Mouse (Mus musculus) liver, postnatal 0 days (tissue): ENCODE measurements around the gene Nlrc5. TPM values are rescaled to one million over a fixed set of nuclear protein-coding genes. Genes with fewer than 3 reads are reported as not detected.
A peak's percentile ranks its signal among the peaks of the same experiment; 100 is the strongest.

Experiments used
- ATAC-seq: fragments of 200-750 bp; cut with Nextera tagmentation; 2 replicates; pipeline ENCODE4 v1.8.0; 2017; ENCODE audit warnings: mild to moderate bottlenecking, moderate library complexity
- DNase-seq: peaks from one replicate; pipeline ENCODE4 v3.0.0-alpha.2; 2016
- H3K27ac ChIP-seq: fragments of 300-500 bp; sonication (generic); 2 replicates; pipeline ENCODE4 v1.5.1; 2014; ENCODE audit warnings: antibody characterized with exemption, moderate library complexity, mild to moderate bottlenecking, low read depth
- H3K27me3 ChIP-seq: fragments of 300-500 bp; sonication (generic); 2 replicates; pipeline ENCODE4 v1.6.1; 2014; ENCODE audit warnings: low read length, control low read depth, mixed read lengths; ENCODE audit not compliant: insufficient read depth
- H3K36me3 ChIP-seq: fragments of 300-500 bp; sonication (generic); replicated peaks from 2 replicates; pipeline ENCODE4 v1.6.1; 2014; ENCODE audit warnings: mild to moderate bottlenecking, control low read depth, low read length, moderate library complexity, mixed read lengths; ENCODE audit not compliant: insufficient read depth
- H3K4me1 ChIP-seq: fragments of 300-500 bp; sonication (generic); 2 replicates; pipeline ENCODE4 v1.6.1; 2014; ENCODE audit warnings: antibody characterized with exemption, mild to moderate bottlenecking, control low read depth; ENCODE audit not compliant: insufficient read depth
- H3K4me2 ChIP-seq: fragments of 300-500 bp; sonication (generic); 2 replicates; pipeline ENCODE4 v1.6.1; 2014; ENCODE audit warnings: low read depth, mild to moderate bottlenecking, low read length, moderate library complexity, mixed read lengths
- H3K4me3 ChIP-seq: fragments of 300-500 bp; sonication (generic); 2 replicates; pipeline ENCODE4 v1.5.1; 2014; ENCODE audit warnings: low read depth, low read length
- H3K9ac ChIP-seq: fragments of 300-500 bp; sonication (generic); replicated peaks from 2 replicates; pipeline ENCODE4 v1.6.1; 2014; ENCODE audit warnings: mild to moderate bottlenecking, moderate library complexity
- H3K9me3 ChIP-seq: fragments of 300-500 bp; sonication (generic); 2 replicates; pipeline ENCODE4 v1.6.1; 2016; ENCODE audit warnings: mild to moderate bottlenecking, control low read depth, low read length, mixed read lengths
- CTCF ChIP-seq: sonication (generic); IDR thresholded peaks from 2 replicates; pipeline ENCODE4 v1.5.1; 2016; ENCODE audit warnings: antibody characterized with exemption, low read depth
- EP300 ChIP-seq: IDR thresholded peaks from 2 replicates; pipeline ENCODE4 v1.6.1; 2016; ENCODE audit warnings: antibody characterized with exemption, low read depth, mild to moderate bottlenecking
- WGBS: fragments of 180-500 bp; shearing (Covaris S2); extraction: QIAGEN DNeasy Blood & Tissue Kit; methylation state at CpG from one replicate; pipeline ENCODE4 v1.1.7; 2014; ENCODE audit not compliant: insufficient replicate concordance; 5-methylcytosine and 5-hydroxymethylcytosine counted together
- polyA plus RNA-seq: library from polyadenylated mRNA; unstranded; fragments of >200 nt; fragmentation: Nextera tagmentation; extraction: Ambion mirVana; gene quantifications from 2 replicates; pipeline ENCODE4 v1.2.1, GENCODE M21; 2015

Nlrc5 gene
- polyA plus RNA-seq: 0.82 and 1.3 TPM in 2 replicates

DNA sequence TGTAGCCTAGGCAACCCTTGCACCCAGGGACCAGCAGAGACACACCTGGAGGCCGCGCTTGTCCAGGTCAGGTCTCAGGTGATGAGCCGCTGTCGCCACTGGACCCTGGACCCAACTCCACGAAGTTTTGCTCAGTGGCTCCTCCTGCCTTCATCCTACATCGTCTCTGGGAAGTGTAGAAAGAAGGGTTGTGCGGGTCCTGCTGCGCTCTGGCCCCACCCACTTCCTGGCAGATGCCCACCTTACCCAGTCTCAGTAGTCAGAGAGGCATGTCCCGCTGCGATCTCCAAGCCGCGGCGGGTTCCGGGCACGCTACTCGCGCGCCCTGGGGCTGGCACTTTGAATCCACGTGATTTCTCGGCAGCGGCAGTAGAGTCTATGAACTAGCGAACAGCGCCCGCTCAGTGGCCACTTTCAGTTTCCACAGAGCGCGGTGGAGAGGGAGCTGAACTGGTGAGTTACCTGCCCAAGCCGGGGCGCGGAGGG is at the start of gene Nlrc5:
Gene Nlrc5 (plus strand): TSS at position 376 of the 486 bp plus-strand sequence.
- H3K4me3 ChIP-seq: peak within 1 kb of the TSS; percentile 59
- WGBS: 1% methylated on average over 29 of the region's 29 CpGs
- ATAC-seq (peak; percentile 83), DNase-seq (peak; percentile 78)
- TF ChIP-seq EP300: no peak
- TF ChIP-seq CTCF: peak; percentile 28
- H3K4me2 ChIP-seq: peak within 1 kb of the TSS; percentile 75
- H3K9ac ChIP-seq: peak within 1 kb of the TSS; percentile 62
- no peaks in the 10 kb centered on the region for H3K9me3 ChIP-seq
- no peaks in the 10 kb centered on the region for H3K36me3 ChIP-seq
- H3K27me3 ChIP-seq: no peaks in the 10 kb centered on the region; the same call in 1 of the 2 replicates
- peaks cover 6% of the 10 kb centered on the region; the same call in 1 of the 2 replicates for H3K4me1 ChIP-seq
- no peak within 1 kb of the TSS for H3K27ac ChIP-seq

DNA sequence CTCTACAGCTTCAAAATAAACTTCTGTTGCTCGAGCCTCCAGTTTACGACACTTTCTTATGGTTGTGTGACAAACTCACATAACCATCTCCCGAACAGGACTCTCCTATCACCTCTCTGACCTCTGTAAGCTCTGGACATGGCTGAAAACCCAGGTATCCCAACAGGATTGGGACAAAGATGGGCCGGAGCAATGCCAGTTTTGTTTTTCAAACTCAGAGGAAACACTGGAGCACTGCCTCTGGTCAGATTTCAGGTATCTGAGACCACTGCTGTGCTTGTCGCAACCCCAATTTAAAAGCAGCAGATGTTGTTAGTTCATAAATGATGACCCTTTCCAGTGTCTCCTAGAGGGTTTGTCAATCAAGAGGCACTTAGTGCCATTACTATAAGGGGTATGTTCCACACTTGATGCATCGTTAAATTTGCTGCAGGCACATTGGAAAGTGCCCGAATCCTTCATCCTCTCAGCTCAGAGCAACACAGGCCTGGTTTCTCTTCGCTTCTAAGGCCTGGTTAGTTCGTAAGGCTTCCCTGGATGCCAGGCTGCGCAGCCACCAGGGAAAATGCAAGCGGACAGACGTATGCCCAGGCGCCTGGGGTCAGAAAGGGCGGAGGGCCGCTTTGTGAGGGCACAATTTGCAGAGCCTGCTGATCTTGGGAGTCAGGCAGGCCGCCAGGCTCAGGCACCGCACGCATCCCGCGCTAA is 48.5 kb upstream of the Nlrc5 start:
- TF ChIP-seq EP300: no peak
- TF ChIP-seq CTCF: no peak
- 24% methylated on average over 20 of the region's 20 CpGs for WGBS
- Histone ChIP-seq H3K27me3 (no peaks in the 10 kb centered on the region), H3K36me3 (peaks cover 16% of the 10 kb centered on the region), H3K9me3 (no peaks in the 10 kb centered on the region), H3K4me1 (peaks cover 29% of the 10 kb centered on the region), H3K9ac (peak overlapping the region; percentile 98), H3K4me3 (peak overlapping the region; percentile 91), H3K4me2 (peak overlapping the region; percentile 86), H3K27ac (peak overlapping the region; percentile 99)
- ATAC-seq (peak; percentile 4), DNase-seq (no peak)

DNA sequence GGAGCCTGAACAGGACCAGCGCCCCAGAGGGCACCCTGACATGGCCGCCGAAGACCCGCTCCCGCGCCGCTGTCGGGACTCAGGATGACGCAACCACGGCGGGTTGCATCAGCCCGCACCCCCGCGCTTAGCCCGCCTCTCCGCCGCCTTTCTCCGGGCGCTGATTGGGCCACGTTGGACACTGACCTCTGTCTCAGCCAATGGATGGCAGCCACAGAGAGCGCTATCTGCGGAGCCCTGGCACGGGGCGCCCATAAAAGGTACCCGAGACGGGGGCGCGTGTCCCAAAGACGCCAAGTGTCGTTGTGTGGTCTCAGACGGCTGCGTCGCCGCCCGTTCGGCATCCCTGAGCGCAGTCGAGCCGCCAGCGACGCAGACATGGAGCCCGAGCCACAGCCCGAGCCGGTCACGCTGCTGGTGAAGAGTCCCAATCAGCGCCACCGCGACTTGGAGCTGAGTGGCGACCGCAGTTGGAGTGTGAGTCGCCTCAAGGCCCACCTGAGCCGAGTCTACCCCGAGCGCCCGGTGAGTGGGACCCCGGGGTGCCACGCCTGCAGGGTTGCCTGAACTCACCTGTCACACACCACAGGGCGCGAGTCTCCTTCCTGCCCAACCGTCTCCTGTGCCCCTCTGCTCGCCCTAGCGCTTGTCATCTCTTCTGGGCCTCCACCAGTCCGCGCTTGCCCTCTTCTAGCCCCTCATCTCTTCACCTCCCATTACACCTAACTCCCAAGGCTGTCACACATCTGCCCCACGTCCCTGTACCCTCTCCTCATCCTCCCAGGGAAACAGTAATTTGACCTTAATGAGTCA is 47.7 kb upstream of the Nlrc5 start, which contains the start of gene Herpud1:
Gene Herpud1 (plus strand): TSS at position 225 of the 813 bp plus-strand sequence.
- Histone ChIP-seq H3K4me1 (peaks cover 28% of the 10 kb centered on the region), H3K9me3 (no peaks in the 10 kb centered on the region)
- under 1% methylated on average over 65 of the region's 65 CpGs for WGBS

DNA sequence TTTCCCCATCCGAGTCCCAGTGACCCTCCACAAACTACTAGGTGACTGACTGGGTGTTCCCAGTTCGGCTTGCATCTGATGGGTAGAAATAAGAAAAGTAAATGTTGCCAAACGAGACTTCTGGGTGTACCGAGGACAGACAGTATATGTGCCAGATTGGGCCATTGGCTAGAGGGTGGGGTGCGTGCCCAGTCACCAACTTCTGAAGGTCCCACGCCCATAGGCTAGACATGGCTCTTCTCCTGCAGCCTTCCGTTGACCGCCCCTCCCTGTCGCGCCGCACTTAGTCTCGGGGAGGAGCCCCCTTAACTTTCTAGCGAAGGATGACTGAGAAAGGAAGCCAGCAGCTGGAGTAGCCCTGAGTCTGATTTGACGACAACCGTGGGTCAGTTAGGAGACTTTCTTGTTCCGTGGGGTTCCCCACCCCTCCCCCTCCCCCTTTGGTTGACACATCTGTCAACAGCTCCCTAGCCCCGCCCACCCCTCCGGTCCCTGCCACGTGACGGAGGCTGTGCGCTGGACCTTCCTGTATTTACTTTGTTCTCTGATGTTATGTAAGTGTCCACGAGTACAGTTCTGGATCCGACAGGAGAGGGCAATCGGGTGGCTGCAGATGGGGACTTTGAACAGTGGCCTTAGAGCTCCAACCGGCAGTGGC is 47.0 kb upstream of the Nlrc5 start:
- Histone ChIP-seq H3K27ac (peak overlapping the region; percentile 99), H3K4me1 (peaks cover 26% of the 10 kb centered on the region), H3K36me3 (peaks cover 30% of the 10 kb centered on the region), H3K4me3 (peak overlapping the region; percentile 91), H3K9me3 (no peaks in the 10 kb centered on the region), H3K4me2 (peak overlapping the region; percentile 86), H3K9ac (peak overlapping the region; percentile 98), H3K27me3 (no peaks in the 10 kb centered on the region)
- peak; percentile 94 for DNase-seq
- peak; percentile 69 for ATAC-seq
- TF ChIP-seq CTCF: no peak
- peak; percentile 54; the same call in 1 of the 2 replicates for TF ChIP-seq EP300
- 0% methylated on average over 25 of the region's 25 CpGs for WGBS

More for the DNA sequence above, 47.7 kb upstream of the Nlrc5 start, which contains the start of gene Herpud1:
- peak within 1 kb of the TSS; percentile 86 for H3K4me2 ChIP-seq
- no peaks in the 10 kb centered on the region for H3K27me3 ChIP-seq
- H3K27ac ChIP-seq: peak within 1 kb of the TSS; percentile 99
- ATAC-seq: peak; percentile 90
- H3K36me3 ChIP-seq: peaks cover 23% of the 10 kb centered on the region
- DNase-seq: peak; percentile 97
- peak within 1 kb of the TSS; percentile 98 for H3K9ac ChIP-seq
- TF ChIP-seq EP300 (peak; percentile 82), CTCF (no peak)
- H3K4me3 ChIP-seq: peak within 1 kb of the TSS; percentile 91

DNA sequence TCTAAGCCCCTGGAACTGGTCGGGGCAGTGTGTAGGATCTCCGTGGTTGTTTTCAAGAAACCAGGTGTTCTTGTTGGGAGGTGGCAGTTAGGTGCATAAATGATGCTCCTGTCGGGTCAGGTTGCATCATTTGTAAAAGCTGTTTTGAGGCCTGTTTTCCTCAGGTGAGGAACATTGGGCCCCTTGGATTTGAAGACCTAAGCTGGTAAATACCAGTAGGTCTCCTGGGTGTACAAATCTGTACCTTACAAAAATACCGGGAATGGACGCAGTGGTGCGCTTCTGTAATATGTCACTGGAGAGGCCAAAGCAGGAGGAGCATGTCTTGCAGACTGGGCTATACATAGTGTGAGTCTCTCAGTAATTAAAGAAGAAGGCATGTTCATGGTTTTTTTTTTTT is 46.4 kb upstream of the Nlrc5 start:
- WGBS: 27% methylated on average over 6 of the region's 6 CpGs
- ATAC-seq: no peak
- Histone ChIP-seq H3K4me2 (peak overlapping the region; percentile 86), H3K4me1 (peaks cover 26% of the 10 kb centered on the region), H3K27me3 (no peaks in the 10 kb centered on the region), H3K9ac (peak overlapping the region; percentile 98), H3K36me3 (peaks cover 37% of the 10 kb centered on the region), H3K4me3 (peak overlapping the region; percentile 91), H3K9me3 (no peaks in the 10 kb centered on the region), H3K27ac (peak overlapping the region; percentile 99)
- no peak for DNase-seq
- TF ChIP-seq CTCF (no peak), EP300 (peak; percentile 4; the same call in 1 of the 2 replicates)
